Mouse (Mus musculus): Measurements from ENCODE around the gene 1700010I14Rik.

GRCm38 (mm10) chr17:8952951-8953350, 35.2 kb upstream of the 1700010I14Rik start:
- TF ChIP-seq POLR2A (IDR thresholded peaks at IDR 0.05; ENCODE audit: insufficient read depth, low read depth, low read length) (no peak), CTCF (IDR thresholded peaks at IDR 0.05; ENCODE audit: insufficient read depth, low read depth, low read length) (no peak)
